Mouse (Mus musculus) brain, embryonic 14.5 days (tissue): ENCODE data around the gene Srrm2.

ENCODE experiments used
- CTCF ChIP-seq: fragments of 200-500 bp; IDR thresholded peaks from 2 replicates; pipeline ENCODE4 v1.5.1; 2012; ENCODE audit warnings: inconsistent platforms, mild to moderate bottlenecking, moderate library complexity, borderline replicate concordance; ENCODE audit not compliant: insufficient read depth, insufficient read length; ENCODE audit errors: extremely low read depth
- POLR2A ChIP-seq: fragments of 200-500 bp; IDR thresholded peaks from 2 replicates; pipeline ENCODE4 v1.6.1; 2012; ENCODE audit warnings: mild to moderate bottlenecking, inconsistent platforms, borderline replicate concordance; ENCODE audit not compliant: poor library complexity, insufficient read depth, insufficient read length, severe bottlenecking; ENCODE audit errors: extremely low read depth

GRCm38 (mm10) chr17:23850028-23850427 is 59.7 kb downstream of the Srrm2 start:
- TF ChIP-seq CTCF (peak; percentile 18; the same call in 1 of the 2 replicates), POLR2A (no peak)
